Mouse (Mus musculus) C2C12 (cell line): ENCODE results near the gene Gm10320. TPM values are rescaled to one million over a fixed set of nuclear protein-coding genes. Genes with fewer than 3 reads are reported as not detected.

Experiments
- H3K27me3 ChIP-seq: one replicate; pipeline ENCODE4 v1.6.1; 2011; ENCODE audit not compliant: control insufficient read depth, insufficient read depth, insufficient read length
- H3K36me3 ChIP-seq: one replicate; pipeline ENCODE4 v1.6.1; 2011; ENCODE audit not compliant: control insufficient read depth, insufficient read depth
- H3K4me3 ChIP-seq: one replicate; pipeline ENCODE4 v1.5.1; 2011; ENCODE audit warnings: mild to moderate bottlenecking, control low read depth; ENCODE audit not compliant: poor library complexity, insufficient read depth, severe bottlenecking
- H3K79me2 ChIP-seq: one replicate; pipeline ENCODE4 v1.6.1; 2011; ENCODE audit not compliant: control insufficient read depth, insufficient read depth
- H3K79me3 ChIP-seq: one replicate; pipeline ENCODE4 v1.6.1; 2011; ENCODE audit warnings: low read depth, control low read depth
- H3ac ChIP-seq: one replicate; pipeline ENCODE3; 2011; ENCODE audit warnings: low read depth; ENCODE audit not compliant: control insufficient read depth, insufficient read length
- CEBPB ChIP-seq: IDR thresholded peaks from one replicate; pipeline ENCODE4 v1.6.1; 2011; ENCODE audit warnings: low read depth, mild to moderate bottlenecking, control low read depth, moderate library complexity
- CTCF ChIP-seq: IDR thresholded peaks from one replicate; pipeline ENCODE4 v1.5.1; 2011; ENCODE audit not compliant: control insufficient read depth, insufficient read depth, insufficient read length
- FOSL1 ChIP-seq: IDR thresholded peaks from one replicate; pipeline ENCODE4 v1.8.0; 2011; ENCODE audit warnings: mild to moderate bottlenecking, low read length; ENCODE audit not compliant: poor library complexity, insufficient read depth, severe bottlenecking
- MAX ChIP-seq: IDR thresholded peaks from one replicate; pipeline ENCODE4 v1.6.1; 2011; ENCODE audit warnings: mild to moderate bottlenecking, control low read depth
- MYOD1 ChIP-seq: IDR thresholded peaks from one replicate; pipeline ENCODE4 v1.6.1; 2011; ENCODE audit warnings: low read depth; ENCODE audit not compliant: control insufficient read depth, insufficient read length
- MYOG ChIP-seq: IDR thresholded peaks from one replicate; pipeline ENCODE4 v1.6.1; 2011; ENCODE audit not compliant: control insufficient read depth, insufficient read length; ENCODE audit errors: extremely low read depth
- USF1 ChIP-seq: IDR thresholded peaks from one replicate; pipeline ENCODE4 v1.6.1; 2011; ENCODE audit warnings: low read depth, mild to moderate bottlenecking, control low read depth, moderate library complexity
- polyA plus RNA-seq: library from polyadenylated mRNA; unstranded; fragments of >200 nt; fragmentation: generic; extraction: Trizol; gene quantifications from one replicate; pipeline ENCODE4 v1.2.1, GENCODE M21; 2012; ENCODE audit warnings: missing spikeins

Gm10320 gene
- polyA plus RNA-seq, 1 experiment: 1.8 TPM

DNA sequence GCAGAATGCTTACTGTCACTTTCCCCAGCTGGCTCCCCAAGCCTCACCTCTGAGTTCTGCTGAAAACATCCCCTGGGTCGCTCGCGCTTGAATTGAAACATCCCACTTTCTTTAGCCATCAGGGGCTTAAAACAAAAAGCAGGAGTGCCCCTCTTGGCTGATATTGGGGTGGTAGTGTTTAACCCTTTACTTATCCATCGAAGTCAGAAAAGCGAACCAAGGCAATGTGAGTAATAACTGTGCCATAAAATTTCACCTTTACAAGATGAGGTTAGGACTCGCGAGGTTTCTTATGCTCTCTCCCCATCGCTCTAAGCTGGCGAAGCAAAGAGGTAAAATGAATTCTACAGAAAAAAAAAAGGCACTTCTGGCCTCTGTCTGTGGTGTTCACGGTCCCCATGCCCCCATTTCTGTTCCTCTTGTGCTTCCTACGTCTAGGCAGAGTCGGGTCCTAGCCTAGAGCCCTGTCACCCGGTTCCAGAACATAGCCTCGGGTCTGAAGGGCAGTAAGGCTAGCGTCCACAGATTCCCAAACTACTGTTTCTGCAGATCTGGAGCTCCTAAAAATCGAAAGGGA lies 10.5 kb upstream of the Gm10320 start:
- no peak overlapping the region for H3K4me3 ChIP-seq
- H3K79me2 ChIP-seq: no peaks in the 10 kb centered on the region
- no peaks in the 10 kb centered on the region for H3K36me3 ChIP-seq
- TF ChIP-seq FOSL1 (no peak), CEBPB (no peak), MAX (no peak), MYOD1 (no peak), USF1 (no peak), CTCF (no peak), MYOG (no peak)
- no peaks in the 10 kb centered on the region for H3K79me3 ChIP-seq
- peaks cover 9% of the 10 kb centered on the region for H3K27me3 ChIP-seq
- no peak overlapping the region for H3ac ChIP-seq

DNA sequence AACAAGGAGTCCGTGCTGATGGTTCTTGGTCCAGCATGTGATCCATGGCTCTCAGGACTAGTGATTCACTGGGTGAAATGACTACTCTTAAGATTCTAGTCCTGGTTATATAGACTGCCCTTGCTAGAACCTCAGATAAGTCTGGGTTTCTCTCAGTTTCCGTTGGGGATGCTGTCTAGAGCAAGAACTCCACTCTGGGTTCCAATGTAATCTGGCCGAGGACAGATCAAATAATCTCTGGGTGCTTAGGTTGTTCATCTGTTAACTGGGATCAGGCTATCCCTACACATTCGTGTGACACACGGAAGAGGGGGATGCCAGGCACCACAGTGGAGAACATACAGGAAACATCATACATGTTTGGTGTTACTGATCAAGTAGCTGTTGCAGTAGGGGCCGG lies 9.5 kb upstream of the Gm10320 start:
- Histone ChIP-seq H3K36me3 (no peaks in the 10 kb centered on the region), H3K4me3 (no peak overlapping the region), H3K79me2 (no peaks in the 10 kb centered on the region), H3K79me3 (no peaks in the 10 kb centered on the region), H3ac (no peak overlapping the region), H3K27me3 (peaks cover under 1% of the 10 kb centered on the region)
- no peak for TF ChIP-seq CEBPB
- no peak for TF ChIP-seq MAX
- TF ChIP-seq MYOD1: no peak
- TF ChIP-seq MYOG: no peak

- Histone ChIP-seq H3K79me2 (no peaks in the 10 kb centered on the region), H3K36me3 (no peaks in the 10 kb centered on the region), H3K27me3 (no peaks in the 10 kb centered on the region), H3K4me3 (no peak overlapping the region), H3K79me3 (no peaks in the 10 kb centered on the region), H3ac (no peak overlapping the region)
- no peak for TF ChIP-seq MAX
- TF ChIP-seq USF1: no peak
- no peak for TF ChIP-seq CEBPB
- no peak for TF ChIP-seq MYOG
- TF ChIP-seq MYOD1: no peak
- TF ChIP-seq CTCF: no peak
- TF ChIP-seq FOSL1: no peak
These were observed 8.8 kb upstream of the Gm10320 start for GRCm38 (mm10) chr13:98500471-98501125.

GRCm38 (mm10) chr13:98498561-98498960 lies 6.8 kb upstream of the Gm10320 start:
- TF ChIP-seq CEBPB: no peak
- no peak for TF ChIP-seq USF1
- no peak for TF ChIP-seq CTCF
- TF ChIP-seq MYOG: no peak
- TF ChIP-seq MAX: no peak
- Histone ChIP-seq H3K79me3 (no peaks in the 10 kb centered on the region), H3K4me3 (no peak overlapping the region), H3ac (no peak overlapping the region), H3K79me2 (no peaks in the 10 kb centered on the region), H3K27me3 (no peaks in the 10 kb centered on the region), H3K36me3 (no peaks in the 10 kb centered on the region)

DNA sequence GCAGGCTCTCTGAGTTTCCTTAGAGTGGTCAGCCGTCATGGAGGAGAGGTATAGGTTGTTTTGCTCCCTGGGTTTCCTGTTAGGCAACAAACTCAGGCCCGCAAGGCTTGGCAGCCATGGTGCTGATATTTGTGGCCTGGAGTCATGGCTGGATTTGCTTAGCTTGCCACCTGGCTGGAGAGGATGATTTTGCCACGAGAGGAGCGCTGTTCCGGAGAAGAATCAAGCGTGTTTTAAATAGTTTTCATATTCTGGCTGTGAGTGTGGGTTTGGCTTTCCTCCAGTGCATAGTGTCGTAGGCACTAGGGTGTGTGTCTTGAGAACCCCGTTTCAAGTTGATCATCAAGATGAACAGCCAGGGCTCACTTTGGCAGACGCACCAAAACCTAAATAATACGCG lies 6.3 kb upstream of the Gm10320 start:
- no peaks in the 10 kb centered on the region for H3K79me3 ChIP-seq
- no peak overlapping the region for H3K4me3 ChIP-seq
- no peak overlapping the region for H3ac ChIP-seq
- no peaks in the 10 kb centered on the region for H3K27me3 ChIP-seq
- H3K36me3 ChIP-seq: no peaks in the 10 kb centered on the region
- TF ChIP-seq CTCF (no peak), MYOD1 (no peak), FOSL1 (no peak), MYOG (no peak), CEBPB (no peak), USF1 (no peak)
- H3K79me2 ChIP-seq: no peaks in the 10 kb centered on the region
